Mouse (Mus musculus) stomach, postnatal 0 days (tissue): ENCODE measurements around the gene Usp2. TPM values are rescaled to one million over a fixed set of nuclear protein-coding genes. Genes with fewer than 3 reads are reported as not detected.
A peak's percentile ranks its signal among the peaks of the same experiment; 100 is the strongest.

Source experiments
- ATAC-seq: fragments of 200-750 bp; cut with Nextera tagmentation; 2 replicates; pipeline ENCODE4 v1.8.0; 2017; ENCODE audit not compliant: low FRiP score, low TSS enrichment
- DNase-seq: peaks from one replicate; pipeline ENCODE4 v3.0.0-alpha.2; 2016; ENCODE audit warnings: low spot score
- H3K27ac ChIP-seq: fragments of 300-500 bp; sonication (generic); replicated peaks from 2 replicates; pipeline ENCODE4 v1.5.1; 2014; ENCODE audit warnings: mild to moderate bottlenecking, control low read depth
- H3K27me3 ChIP-seq: fragments of 300-500 bp; sonication (generic); 2 replicates; pipeline ENCODE4 v1.6.1; 2014; ENCODE audit warnings: low read length; ENCODE audit not compliant: control insufficient read depth, insufficient read depth
- H3K36me3 ChIP-seq: fragments of 300-500 bp; sonication (generic); 2 replicates; pipeline ENCODE4 v1.6.1; 2014; ENCODE audit warnings: low read length, mixed read lengths; ENCODE audit not compliant: control insufficient read depth, insufficient read depth
- H3K4me1 ChIP-seq: fragments of 300-500 bp; sonication (generic); replicated peaks from 2 replicates; pipeline ENCODE4 v1.6.1; 2014; ENCODE audit warnings: antibody characterized with exemption; ENCODE audit not compliant: control insufficient read depth, insufficient read depth
- H3K4me2 ChIP-seq: fragments of 300-500 bp; sonication (generic); replicated peaks from 2 replicates; pipeline ENCODE4 v1.6.1; 2014; ENCODE audit warnings: low read depth, mild to moderate bottlenecking, control low read depth, moderate library complexity
- H3K4me3 ChIP-seq: fragments of 300-500 bp; sonication (generic); 2 replicates; pipeline ENCODE4 v1.5.1; 2014; ENCODE audit warnings: low read depth, low read length, control low read depth
- H3K9ac ChIP-seq: fragments of 300-500 bp; sonication (generic); 2 replicates; pipeline ENCODE4 v1.6.1; 2014; ENCODE audit warnings: mild to moderate bottlenecking, low read length, control low read depth, mixed read lengths
- H3K9me3 ChIP-seq: fragments of 300-500 bp; sonication (generic); 2 replicates; pipeline ENCODE4 v1.6.1; 2016; ENCODE audit warnings: low read length; ENCODE audit not compliant: control insufficient read depth
- CTCF ChIP-seq: IDR thresholded peaks from 2 replicates; pipeline ENCODE4 v1.5.1; 2016; ENCODE audit warnings: antibody characterized with exemption, low read depth, mild to moderate bottlenecking, moderate library complexity
- EP300 ChIP-seq: optimal IDR thresholded peaks from 2 replicates; pipeline ENCODE3; 2016; ENCODE audit warnings: antibody characterized with exemption
- WGBS: fragments of 180-500 bp; shearing (Covaris S2); extraction: QIAGEN DNeasy Blood & Tissue Kit; methylation state at CpG from one replicate; pipeline ENCODE4 v1.1.7; 2014; 5-methylcytosine and 5-hydroxymethylcytosine counted together
- polyA plus RNA-seq: library from polyadenylated mRNA; unstranded; fragments of >200 nt; fragmentation: Nextera tagmentation; extraction: Ambion mirVana; gene quantifications from 2 replicates; pipeline ENCODE4 v1.2.1, GENCODE M21; 2015

Gene Usp2
- polyA plus RNA-seq: 11.6 and 20.2 TPM in 2 replicates

- WGBS: under 1% methylated on average over 38 of the region's 38 CpGs
- Histone ChIP-seq H3K9ac (peak within 1 kb of the TSS; percentile 64), H3K27ac (peak within 1 kb of the TSS; percentile 53), H3K4me1 (peaks cover 6% of the 10 kb centered on the region; the same call in 1 of the 2 replicates), H3K4me3 (peak within 1 kb of the TSS; percentile 49), H3K4me2 (peak within 1 kb of the TSS; percentile 78), H3K36me3 (no peaks in the 10 kb centered on the region), H3K9me3 (no peaks in the 10 kb centered on the region), H3K27me3 (no peaks in the 10 kb centered on the region)
- TF ChIP-seq CTCF (peak; percentile 96), EP300 (peak; percentile 72)
- DNase-seq (peak; percentile 99), ATAC-seq (peak; percentile 98)
These were observed at the start of gene Usp2 for GRCm38 (mm10) chr9:44066785-44067225. Usp2 (plus strand) TSS chr9:44067021.

GRCm38 (mm10) chr9:44017846-44018245, 49.0 kb upstream of the Usp2 start:
- Histone ChIP-seq H3K4me1 (no peaks in the 10 kb centered on the region), H3K27me3 (no peaks in the 10 kb centered on the region), H3K36me3 (no peaks in the 10 kb centered on the region), H3K9ac (no peak overlapping the region), H3K27ac (no peak overlapping the region), H3K4me3 (no peak overlapping the region), H3K4me2 (no peak overlapping the region), H3K9me3 (no peaks in the 10 kb centered on the region)
- 69% methylated on average over 5 of the region's 5 CpGs for WGBS
- ATAC-seq (no peak), DNase-seq (no peak)
- TF ChIP-seq EP300: no peak
- no peak for TF ChIP-seq CTCF

GRCm38 (mm10) chr9:44020001-44020400, 46.8 kb upstream of the Usp2 start:
- ATAC-seq (no peak), DNase-seq (no peak)
- H3K27me3 ChIP-seq: no peaks in the 10 kb centered on the region
- H3K4me1 ChIP-seq: no peaks in the 10 kb centered on the region
- TF ChIP-seq CTCF (no peak), EP300 (no peak)
- no peak overlapping the region for H3K4me2 ChIP-seq
- no peak overlapping the region for H3K9ac ChIP-seq
- H3K4me3 ChIP-seq: no peak overlapping the region
- H3K9me3 ChIP-seq: no peaks in the 10 kb centered on the region
- H3K27ac ChIP-seq: no peak overlapping the region
- 78% methylated on average over 7 of the region's 7 CpGs for WGBS
- H3K36me3 ChIP-seq: no peaks in the 10 kb centered on the region

- Histone ChIP-seq H3K4me3 (no peak overlapping the region), H3K4me2 (no peak overlapping the region), H3K27ac (no peak overlapping the region), H3K27me3 (no peaks in the 10 kb centered on the region), H3K9me3 (no peaks in the 10 kb centered on the region), H3K4me1 (no peaks in the 10 kb centered on the region), H3K36me3 (no peaks in the 10 kb centered on the region), H3K9ac (no peak overlapping the region)
- no peak for ATAC-seq
- WGBS: 71% methylated on average over 8 of the region's 8 CpGs
- no peak for DNase-seq
- TF ChIP-seq EP300 (no peak), CTCF (no peak)
These were observed 44.5 kb upstream of the Usp2 start for GRCm38 (mm10) chr9:44022100-44022847.

GRCm38 (mm10) chr9:44024096-44024495, 42.7 kb upstream of the Usp2 start:
- no peak for TF ChIP-seq EP300
- no peak for TF ChIP-seq CTCF

GRCm38 (mm10) chr9:44029580-44030236, 37.1 kb upstream of the Usp2 start:
- H3K27me3 ChIP-seq: no peaks in the 10 kb centered on the region
- no peak overlapping the region for H3K4me3 ChIP-seq
- H3K4me1 ChIP-seq: no peaks in the 10 kb centered on the region
- ATAC-seq (no peak), DNase-seq (no peak)
- no peaks in the 10 kb centered on the region for H3K9me3 ChIP-seq
- no peak overlapping the region for H3K27ac ChIP-seq
- H3K4me2 ChIP-seq: no peak overlapping the region
- no peak overlapping the region for H3K9ac ChIP-seq
- no peak for TF ChIP-seq EP300
- H3K36me3 ChIP-seq: no peaks in the 10 kb centered on the region
- 33% methylated on average over 5 of the region's 5 CpGs for WGBS

More at GRCm38 (mm10) chr9:44024096-44024495, 42.7 kb upstream of the Usp2 start:
- Histone ChIP-seq H3K4me2 (no peak overlapping the region), H3K4me3 (no peak overlapping the region), H3K27me3 (no peaks in the 10 kb centered on the region), H3K4me1 (no peaks in the 10 kb centered on the region), H3K9me3 (no peaks in the 10 kb centered on the region), H3K27ac (no peak overlapping the region), H3K9ac (no peak overlapping the region), H3K36me3 (no peaks in the 10 kb centered on the region)
- no peak for ATAC-seq
- 73% methylated on average over 3 of the region's 3 CpGs for WGBS
- DNase-seq: no peak
